Mouse (Mus musculus): ENCODE measurements around the gene Fbxo48.

The Fbxo48 gene

GRCm38 (mm10) chr11:16973086-16973485 lies 21.9 kb downstream of the Fbxo48 start:
- DNase-seq, result no peak

DNA sequence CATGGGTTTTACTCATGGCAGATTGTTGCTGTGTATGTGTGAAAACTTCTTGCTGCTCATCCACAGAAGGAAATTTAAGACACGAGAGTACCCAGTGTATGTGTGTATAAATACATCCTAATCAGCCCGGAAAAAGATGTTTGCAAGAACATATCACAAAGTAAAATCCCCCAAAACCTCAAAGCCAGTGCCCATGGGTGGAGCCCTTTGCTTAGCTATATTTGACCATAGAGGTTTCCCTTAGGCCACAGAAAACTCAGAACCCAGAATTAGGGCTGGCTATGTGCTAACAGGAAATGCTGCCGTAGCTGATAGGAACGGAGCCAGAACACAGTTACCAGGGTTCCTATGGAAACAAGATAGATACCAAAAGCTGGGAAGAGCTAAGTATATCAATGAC lies 25.8 kb downstream of the Fbxo48 start:
- peak; percentile 60 for DNase-seq

DNA sequence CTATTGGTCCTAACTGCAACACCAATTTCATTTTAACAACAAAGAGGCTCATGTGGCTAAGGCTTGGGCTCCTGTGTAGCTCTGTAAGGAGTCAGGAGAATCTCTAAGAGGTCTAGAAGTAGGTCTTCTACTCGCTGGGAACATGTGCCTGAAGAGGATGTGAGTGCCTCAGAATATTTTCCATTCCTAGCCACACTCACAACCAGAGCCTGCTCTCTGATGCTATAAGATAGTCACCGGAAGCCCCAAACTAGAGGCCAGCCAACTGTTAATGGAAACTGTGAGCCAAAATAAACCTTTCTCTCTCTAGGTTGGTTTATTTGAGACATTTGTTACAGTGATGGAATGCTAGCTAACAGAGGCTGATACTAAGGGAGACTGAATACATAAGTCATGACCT lies 26.4 kb downstream of the Fbxo48 start:
- peak; percentile 22 for DNase-seq

DNA sequence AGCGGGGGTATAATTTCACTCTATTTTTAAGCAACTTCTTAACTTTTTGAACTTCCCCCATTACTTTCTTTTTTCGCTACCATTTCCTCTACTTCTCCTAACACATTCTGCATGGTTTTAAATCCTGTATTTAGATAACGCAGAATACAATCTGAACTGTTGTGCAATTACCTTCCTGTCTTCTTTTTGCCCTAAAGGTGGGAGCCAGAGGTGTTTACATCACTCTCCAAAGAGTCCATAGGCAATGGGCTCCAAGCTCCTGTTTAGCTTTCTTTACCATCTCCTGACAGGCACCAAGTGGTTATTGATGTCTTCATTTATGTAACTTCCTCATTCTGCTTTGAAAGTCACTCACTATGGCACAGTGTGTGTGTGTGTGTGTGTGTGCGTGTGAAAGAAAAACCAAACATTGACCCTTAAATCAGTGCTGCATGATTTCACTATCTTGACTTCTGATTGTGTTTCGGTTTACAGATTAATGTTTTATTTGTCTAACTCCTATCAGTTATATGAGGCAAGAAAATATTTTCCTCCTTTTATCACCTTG lies 27.1 kb downstream of the Fbxo48 start:
- peak; percentile 53 for DNase-seq

DNA sequence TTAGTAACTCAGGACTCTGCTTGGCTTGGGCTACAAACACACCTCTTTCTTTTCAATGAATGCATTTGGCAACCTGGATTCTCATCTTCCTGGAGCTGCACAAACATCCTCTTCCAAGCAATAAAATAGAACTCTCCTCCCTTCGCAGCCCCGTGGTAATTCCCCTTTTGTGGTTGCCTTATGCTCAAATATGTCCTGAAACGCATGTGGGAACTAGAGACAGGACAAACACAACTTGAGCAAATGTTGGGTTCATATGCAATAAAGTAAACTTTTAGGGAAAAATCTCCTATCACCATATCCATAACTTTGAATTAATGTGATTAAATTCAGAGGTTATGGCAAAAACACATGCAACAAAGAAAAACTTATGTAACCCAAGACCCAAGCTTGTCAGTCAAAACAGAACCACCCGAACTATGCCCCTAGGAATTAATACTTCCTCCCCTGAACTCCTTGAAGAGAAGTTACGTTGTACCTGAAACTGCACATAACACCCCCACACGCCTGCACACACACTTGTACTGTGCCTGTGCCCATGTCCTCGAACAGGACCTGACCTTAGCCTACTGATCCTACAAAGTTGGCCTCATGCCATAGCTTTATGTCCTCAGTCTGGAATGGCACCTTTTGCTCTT lies 35.5 kb downstream of the Fbxo48 start:
- DNase-seq, result no peak

GRCm38 (mm10) chr11:16987745-16988328 lies 36.7 kb downstream of the Fbxo48 start:
- peak; percentile 55 for DNase-seq

DNA sequence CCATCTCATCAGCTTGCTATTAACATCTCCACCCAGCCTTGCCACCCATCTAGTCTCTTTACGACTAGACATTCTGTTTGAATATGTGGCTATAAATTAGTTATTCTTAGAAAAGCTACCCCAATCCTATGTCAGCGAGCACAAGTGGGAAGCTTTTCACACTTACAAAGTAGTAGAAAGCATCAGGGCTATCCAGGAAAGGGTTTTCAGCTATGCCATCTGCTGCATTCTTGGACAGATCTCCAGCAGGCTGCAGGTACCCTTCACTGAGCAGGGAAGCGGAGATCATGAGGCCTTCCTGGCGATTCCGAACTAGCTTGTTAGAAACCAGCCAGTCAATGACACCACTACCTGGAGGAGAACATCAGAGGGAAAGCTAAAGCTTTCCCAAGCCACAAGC lies 38.7 kb downstream of the Fbxo48 start:
- DNase-seq, result no peak

DNA sequence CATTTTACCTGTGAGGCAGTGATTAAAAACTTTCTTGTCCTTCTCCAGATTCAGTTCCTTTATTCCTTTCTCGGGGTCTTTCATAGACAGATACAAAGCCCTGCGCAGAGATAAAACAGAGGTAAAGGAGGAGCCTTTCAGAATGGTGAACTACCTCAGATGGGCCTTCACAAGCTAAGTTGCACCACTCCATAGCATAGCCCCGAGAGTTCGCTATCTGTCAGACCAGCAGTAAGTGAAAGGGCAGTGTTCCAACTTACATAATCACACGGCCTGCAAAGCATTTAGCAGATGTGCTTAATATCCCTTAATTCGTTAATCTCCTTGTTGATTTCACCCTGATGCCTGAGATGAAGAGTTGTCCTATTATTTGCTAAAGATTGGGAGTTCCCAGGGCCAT lies 41.7 kb downstream of the Fbxo48 start:
- DNase-seq, result no peak

GRCm38 (mm10) chr11:16996818-16997217 lies 45.6 kb downstream of the Fbxo48 start:
- DNase-seq, result no peak

GRCm38 (mm10) chr11:16997465-16997864 lies 46.3 kb downstream of the Fbxo48 start:
- no peak for DNase-seq

GRCm38 (mm10) chr11:16999387-16999786 lies 48.2 kb downstream of the Fbxo48 start:
- no peak for DNase-seq

GRCm38 (mm10) chr11:16999933-17000332 lies 48.8 kb downstream of the Fbxo48 start:
- DNase-seq, result no peak

- no peak for DNase-seq
Measured at GRCm38 (mm10) chr11:17000353-17001334, 49.5 kb downstream of the Fbxo48 start.

GRCm38 (mm10) chr11:17002739-17003373 lies 51.7 kb downstream of the Fbxo48 start:
- DNase-seq, result peak; percentile 27

GRCm38 (mm10) chr11:17003757-17004156 lies 52.6 kb downstream of the Fbxo48 start:
- DNase-seq, result no peak
